Mouse (Mus musculus) heart, postnatal 4 days (tissue): Measurements from ENCODE around the gene Slc9a1. TPM values are rescaled to one million over a fixed set of nuclear protein-coding genes. Genes with fewer than 3 reads are reported as not detected.
A peak's percentile ranks its signal among the peaks of the same experiment; 100 is the strongest.

Source experiments
- DNase-seq: peaks from one replicate; pipeline ENCODE4 v3.0.0; 2021
- total RNA-seq, 2 experiments: library from RNA; stranded (reverse); gene quantifications; 2 replicates each; pipeline ENCODE4 v1.2.3; 2021

Gene Slc9a1
- total RNA-seq, 2 experiments from 2014 or later: 21.1 to 24.4 TPM

DNA sequence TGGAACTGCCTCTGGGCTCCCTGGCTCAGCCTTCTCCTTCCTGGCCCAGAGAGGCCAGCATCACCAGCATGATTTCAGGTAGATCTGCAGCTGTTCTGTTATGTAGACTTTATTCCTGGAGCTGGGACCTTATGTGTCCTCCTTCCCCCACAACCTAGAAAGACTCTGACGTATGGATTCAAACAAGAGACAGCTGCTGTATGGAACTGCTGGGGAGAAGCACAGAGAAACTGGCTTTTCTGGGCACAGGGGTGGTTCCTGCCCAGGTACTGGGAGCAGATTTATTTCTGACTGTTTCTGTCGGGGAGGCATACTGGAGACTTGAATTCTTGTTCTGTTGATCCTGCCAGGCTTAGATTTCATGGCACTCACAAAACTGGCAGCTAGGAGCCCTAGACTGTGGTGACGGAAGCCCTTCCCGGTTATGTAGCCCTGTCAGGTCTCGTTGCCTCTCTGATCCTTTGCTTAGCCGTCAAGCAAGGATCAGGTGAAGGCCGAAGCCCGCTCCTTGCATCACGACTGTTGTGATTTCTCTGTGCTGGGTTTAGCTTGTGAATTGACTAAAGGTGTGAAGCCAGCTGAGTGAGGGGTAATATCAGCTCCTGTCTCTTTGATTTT is 34.2 kb downstream of the Slc9a1 start:
- DNase-seq: no peak

GRCm38 (mm10) chr4:133404256-133404655 is 34.8 kb downstream of the Slc9a1 start:
- DNase-seq: no peak

DNA sequence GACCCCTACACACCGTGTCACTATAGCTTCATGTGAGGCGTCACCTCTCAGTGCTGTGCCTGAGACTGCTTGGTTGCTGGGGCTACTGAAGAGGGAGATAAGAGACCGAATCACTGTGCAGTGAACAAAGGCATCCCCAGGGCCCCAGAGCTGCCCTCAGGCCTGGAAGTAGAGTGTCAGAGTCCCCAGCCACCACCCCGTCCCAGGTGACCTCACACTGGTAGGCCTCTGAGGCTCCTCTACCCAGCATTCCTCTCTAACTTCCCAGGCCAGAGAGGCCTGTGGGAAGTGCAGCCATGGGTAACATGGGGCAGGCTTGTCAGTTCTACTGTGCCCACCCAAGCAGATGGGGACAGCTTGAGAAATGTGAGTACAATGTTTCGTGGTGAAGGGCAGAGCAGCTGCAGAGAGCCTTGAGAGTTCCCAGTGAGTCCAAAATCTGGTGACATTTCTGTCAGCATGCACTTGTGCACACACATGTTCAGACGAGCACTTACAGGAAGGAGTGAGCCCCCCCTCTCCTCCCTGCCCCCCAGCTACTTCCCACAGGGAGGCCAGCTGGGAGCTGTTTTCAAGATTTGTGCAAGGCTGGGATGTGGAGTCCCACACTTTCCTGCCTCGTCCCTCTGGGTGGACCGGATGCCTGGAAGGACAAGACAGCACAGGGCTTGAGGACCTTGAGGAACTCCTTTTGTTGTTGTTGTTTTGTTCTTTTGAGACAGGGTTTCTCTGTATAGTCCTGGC is 37.0 kb downstream of the Slc9a1 start:
- no peak for DNase-seq

DNA sequence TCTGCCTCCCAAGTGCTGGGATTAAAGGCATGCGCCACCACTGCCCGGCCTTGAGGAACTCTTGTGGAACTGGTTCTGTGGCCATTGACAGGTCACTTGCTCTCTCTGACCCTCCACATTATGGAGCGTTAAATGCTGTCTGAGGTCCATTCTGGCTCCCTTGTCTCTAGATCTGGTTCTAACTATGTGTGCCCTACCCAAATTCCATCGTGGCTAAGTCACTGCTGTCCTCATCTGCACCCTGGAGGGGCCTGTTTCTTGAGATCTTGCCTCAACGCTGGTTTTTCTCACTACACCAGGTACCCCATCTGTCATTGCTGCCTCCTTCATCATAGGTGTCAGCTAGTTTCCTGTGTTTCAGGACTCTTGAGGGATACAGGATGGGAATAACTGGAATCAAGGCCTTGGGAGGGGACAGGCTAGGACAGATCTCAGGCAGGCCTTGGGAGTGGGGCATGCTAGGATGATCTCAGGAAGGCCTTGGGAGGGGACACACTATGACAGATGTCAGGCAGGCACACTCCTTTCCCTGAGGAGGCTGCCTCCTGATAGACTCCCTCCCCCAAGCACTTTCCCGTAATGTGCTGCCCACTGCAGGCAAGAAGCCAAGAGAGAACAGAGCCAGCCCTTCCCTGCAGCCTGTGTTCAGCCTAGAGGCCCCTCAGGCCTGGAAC is 37.7 kb downstream of the Slc9a1 start:
- DNase-seq: peak; percentile 66

- DNase-seq: no peak
These were observed 38.5 kb downstream of the Slc9a1 start for GRCm38 (mm10) chr4:133408006-133408405.

DNA sequence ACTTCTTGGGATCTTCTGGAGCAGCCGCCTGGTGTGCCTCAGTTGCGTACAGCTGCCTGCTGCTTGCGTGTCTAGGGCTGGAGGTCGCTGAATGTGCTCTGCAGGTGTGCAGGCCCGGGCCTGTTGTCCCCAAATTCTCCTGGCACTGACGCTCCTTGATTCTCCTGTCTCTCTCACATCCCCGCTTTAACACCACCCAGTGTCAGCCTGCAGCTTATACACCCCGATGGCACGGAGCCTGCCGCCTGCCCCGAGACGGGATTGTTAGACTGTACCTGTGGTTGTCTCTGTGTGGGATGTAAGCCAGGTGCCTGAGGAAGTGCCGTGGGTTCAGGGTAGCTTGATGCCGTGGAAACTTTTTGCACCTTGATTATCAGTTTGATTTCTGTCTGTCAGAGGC is 41.5 kb downstream of the Slc9a1 start:
- DNase-seq: no peak

GRCm38 (mm10) chr4:133412096-133412495 is 42.6 kb downstream of the Slc9a1 start:
- DNase-seq: no peak

DNA sequence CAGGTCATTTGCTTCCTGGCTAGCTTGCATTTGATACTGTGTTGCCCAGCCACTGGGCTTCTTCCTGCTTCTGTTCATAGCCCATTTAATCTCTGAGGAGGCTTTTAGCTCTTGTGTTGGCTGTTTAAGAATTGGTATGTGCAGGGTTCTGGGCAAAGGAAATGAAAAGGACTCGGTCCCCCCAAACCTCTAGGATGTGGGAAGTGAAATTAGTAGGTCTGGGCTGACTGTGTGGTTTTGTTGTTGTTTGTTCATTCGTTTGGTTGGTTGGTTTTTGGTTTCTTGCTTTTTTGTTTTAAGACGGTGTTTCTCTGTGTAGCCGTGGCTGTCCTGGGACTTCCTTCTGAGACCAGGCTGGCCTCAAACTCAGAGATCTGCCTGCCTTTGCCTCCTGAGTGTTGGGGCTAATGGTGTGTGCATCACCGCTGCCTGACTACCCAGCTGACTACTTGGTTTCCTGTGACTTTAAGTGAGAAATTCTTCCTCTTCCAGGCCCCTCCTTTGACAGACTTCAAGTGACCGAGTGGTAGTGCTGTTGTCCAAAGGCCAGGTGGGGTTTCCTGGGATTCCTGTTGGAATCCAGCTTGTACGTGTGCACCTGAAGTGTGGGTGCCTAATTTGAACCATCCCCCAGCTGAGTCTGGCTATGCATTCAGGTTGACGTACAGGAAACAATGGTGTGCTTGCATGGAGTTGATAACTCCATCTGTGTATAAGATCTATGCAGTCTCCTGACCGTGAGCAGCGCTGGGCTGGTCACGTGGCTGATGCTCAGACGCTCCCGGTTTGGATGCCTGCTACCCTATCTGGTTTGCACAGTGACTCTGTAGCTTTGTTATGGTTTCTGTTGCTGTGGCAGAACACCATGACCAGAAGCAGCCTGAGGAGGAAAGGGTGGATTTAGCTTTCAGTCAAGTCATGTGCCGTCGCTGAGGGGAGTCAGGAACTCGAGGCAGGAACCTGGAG is 43.4 kb downstream of the Slc9a1 start:
- no peak for DNase-seq

DNA sequence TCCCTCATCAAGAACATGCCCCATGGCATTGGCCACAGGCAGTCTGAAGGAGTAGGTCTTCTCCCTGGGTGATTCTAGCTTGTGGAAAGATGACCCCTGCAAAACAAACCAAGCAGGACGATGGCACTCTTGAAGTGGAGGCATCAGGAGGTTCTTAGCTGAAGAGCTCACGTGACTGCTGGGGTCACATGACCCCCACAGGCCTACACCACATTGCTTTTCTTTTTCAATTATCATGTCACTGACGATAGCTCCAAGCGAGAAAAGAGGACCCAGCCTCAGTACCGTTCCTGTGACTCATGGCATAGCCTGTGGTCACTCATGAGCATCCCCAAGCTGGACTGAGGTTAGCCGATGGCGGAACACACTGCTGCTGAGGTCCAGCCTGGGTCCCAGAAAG is 44.1 kb downstream of the Slc9a1 start:
- DNase-seq: no peak

GRCm38 (mm10) chr4:133414920-133415319 is 45.4 kb downstream of the Slc9a1 start:
- no peak for DNase-seq

DNA sequence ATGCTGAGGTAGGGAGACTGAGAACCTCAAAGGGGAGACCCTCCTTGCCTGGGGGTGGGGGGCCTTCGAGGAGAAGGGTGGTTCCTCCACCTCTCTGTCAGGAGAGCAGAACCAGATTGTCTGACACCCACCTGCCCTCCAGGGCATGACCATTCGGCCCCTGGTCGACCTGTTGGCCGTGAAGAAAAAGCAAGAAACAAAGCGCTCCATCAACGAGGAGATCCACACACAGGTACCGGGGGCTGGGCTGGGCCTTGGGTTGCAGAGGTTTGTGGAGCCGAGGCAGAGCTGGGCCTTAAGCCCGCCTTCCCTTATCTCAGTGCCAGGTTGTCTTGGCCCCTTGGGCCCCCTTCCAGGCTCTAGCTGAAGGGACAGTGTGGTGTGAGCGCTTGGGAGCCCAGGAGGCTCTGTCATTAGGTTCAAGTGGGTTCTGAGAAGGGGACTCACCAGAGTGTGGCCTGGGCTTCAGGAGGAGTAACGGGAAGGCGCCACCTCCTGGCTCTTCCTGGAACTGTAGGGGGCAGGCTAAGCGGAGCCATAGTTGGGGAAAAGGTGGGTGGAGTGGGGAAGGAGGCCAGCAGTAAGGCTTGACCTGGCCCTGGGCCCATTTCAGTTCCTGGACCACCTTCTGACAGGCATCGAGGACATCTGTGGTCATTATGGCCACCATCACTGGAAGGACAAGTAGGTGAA is 50.0 kb downstream of the Slc9a1 start:
- DNase-seq: peak; percentile 87

GRCm38 (mm10) chr4:133421989-133422388 is 52.5 kb downstream of the Slc9a1 start:
- DNase-seq: no peak

- no peak for DNase-seq
These were observed 53.1 kb downstream of the Slc9a1 start for GRCm38 (mm10) chr4:133422601-133423000.

DNA sequence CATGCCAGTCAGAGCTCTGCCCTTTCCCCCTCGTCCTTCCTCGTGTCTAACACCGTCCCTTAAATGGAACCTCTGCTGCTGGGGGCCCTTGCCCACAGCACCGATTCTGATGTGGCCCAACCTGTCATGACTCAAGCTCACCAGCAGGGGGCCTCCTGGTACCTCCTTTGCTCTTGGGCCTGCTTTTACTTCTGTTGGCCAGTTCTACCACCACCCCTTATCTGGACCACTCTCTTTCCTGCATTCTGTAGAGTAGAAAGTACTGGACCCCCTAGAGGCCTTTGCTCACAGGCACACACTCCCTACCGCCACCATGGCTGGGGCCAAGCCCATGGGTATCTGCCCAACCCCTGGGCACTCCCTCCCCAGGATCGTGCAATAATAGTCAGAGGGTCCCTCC is 53.6 kb downstream of the Slc9a1 start:
- DNase-seq: peak; percentile 75

DNA sequence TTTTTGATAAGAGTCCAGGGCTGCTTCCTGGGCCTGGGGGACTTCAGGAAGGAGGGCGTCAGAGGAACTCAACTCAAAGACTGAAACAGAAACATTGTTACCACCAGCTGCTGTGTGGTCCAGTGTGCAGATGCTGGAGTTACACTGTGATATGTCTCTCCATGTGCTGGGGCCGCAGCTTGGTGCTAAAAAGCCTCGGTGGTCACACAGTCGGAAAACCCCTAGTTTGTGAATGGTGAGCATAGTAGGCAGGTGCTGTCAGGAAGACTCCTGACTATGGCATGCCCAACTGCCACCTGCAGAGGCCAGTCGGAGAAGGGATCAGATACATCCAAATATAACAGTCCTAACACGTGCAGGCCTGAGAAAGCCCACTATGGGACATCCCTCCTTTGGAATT is 54.2 kb downstream of the Slc9a1 start:
- no peak for DNase-seq

- peak; percentile 82 for DNase-seq
These were observed 54.6 kb downstream of the Slc9a1 start for GRCm38 (mm10) chr4:133424100-133424499.

- DNase-seq: no peak
These were observed 56.6 kb downstream of the Slc9a1 start for GRCm38 (mm10) chr4:133426141-133426540.

DNA sequence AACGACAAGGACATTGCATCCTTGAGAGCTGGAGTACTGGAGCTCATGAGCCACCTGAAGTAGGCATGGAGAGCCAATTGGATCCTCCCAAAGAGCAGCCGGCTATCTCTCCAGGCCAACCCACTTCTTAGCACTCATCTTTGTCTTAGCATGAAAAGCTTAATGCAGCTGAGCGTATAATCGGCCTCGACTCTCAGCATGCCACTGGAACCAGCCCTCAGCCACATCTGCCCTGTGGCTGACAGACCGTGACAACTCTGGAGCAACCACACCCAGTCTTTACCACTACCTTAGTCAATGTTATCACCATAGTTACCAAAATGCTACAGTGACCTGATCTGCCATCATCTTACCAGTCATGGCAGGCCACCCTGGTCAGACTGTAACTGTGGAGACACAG is 62.0 kb downstream of the Slc9a1 start:
- DNase-seq: no peak

DNA sequence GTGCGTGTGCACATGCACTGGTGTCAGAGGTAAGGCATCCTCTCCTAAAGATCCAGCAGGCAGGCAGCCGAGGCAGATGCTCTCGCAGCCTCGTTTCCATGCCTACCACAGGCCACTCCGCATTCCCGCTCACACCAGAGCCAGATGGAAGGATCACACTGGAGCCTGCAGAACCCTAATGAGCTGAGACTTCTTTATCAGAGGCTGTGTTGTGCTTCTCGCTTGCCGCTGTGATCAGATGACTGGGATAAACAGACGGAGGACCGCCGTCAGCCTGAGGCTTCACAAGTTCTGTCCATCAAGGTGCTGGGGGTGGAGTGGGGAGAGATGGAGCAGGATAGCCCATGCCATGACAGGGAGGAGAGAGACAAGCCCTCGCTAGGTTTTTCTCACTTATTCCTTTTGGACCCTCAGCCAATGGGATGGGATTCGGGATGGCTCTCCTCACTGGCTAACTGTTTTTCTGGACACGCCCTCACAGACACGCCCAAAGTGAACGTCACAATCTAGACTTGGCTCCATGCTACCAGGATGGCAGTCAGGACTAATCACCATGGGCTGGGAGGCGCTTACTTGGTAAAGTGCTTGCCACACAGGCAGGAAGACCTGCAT is 63.2 kb downstream of the Slc9a1 start:
- no peak for DNase-seq

DNA sequence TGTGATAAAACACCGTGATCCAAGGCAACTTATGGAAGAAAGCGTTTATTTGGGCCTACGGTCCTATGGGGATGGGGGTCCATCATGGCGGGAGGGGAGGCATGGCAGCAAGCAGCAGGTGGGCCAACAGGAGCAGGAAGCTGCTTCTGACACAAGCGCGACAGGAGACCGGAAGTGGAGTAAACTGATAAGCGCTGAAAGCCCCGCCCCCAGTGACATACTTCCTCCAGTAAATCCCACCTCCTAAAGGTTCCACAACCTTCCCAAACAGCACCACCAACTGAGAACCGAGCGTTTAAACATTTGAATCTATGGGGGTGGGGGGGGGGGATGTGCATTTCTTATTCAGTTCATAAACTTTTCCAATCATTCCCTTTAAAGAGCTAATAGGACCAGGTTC is 66.4 kb downstream of the Slc9a1 start:
- no peak for DNase-seq
